Mouse (Mus musculus): ENCODE results near the gene Dgkq. TPM values are rescaled to one million over a fixed set of nuclear protein-coding genes. Genes with fewer than 3 reads are reported as not detected.

Gene Dgkq
- polyA plus RNA-seq, 1 experiment = 4.7 TPM

- Histone ChIP-seq H3ac (ENCODE audit: control insufficient read depth, insufficient read length, low read depth) (no peak overlapping the region), H3K27me3 (ENCODE audit: control insufficient read depth, insufficient read depth, insufficient read length) (no peaks in the 10 kb centered on the region), H3K79me2 (ENCODE audit: control insufficient read depth, insufficient read depth) (peaks cover 62% of the 10 kb centered on the region), H3K79me3 (ENCODE audit: low read depth) (peaks cover 21% of the 10 kb centered on the region), H3K4me3 (ENCODE audit: insufficient read depth, poor library complexity, severe bottlenecking) (no peak overlapping the region), H3K36me3 (ENCODE audit: control insufficient read depth, insufficient read depth) (peaks cover 65% of the 10 kb centered on the region)
- TF ChIP-seq USF1 (IDR thresholded peaks at IDR 0.05; ENCODE audit: low read depth) (no peak), CTCF (IDR thresholded peaks at IDR 0.05; ENCODE audit: control insufficient read depth, insufficient read depth, insufficient read length) (no peak), CEBPB (IDR thresholded peaks at IDR 0.05; ENCODE audit: low read depth) (no peak), MYOG (IDR thresholded peaks at IDR 0.05; ENCODE audit: control insufficient read depth, extremely low read depth, insufficient read length) (no peak), FOSL1 (IDR thresholded peaks at IDR 0.05; ENCODE audit: insufficient read depth, low read length, poor library complexity, severe bottlenecking) (no peak), MAX (IDR thresholded peaks at IDR 0.05) (no peak), MYOD1 (IDR thresholded peaks at IDR 0.05; ENCODE audit: control insufficient read depth, insufficient read length, low read depth) (no peak)
Observed at GRCm38 (mm10) chr5:108621870-108622269, 47.6 kb downstream of the Dgkq start.

GRCm38 (mm10) chr5:108610426-108610825, 59.0 kb downstream of the Dgkq start:
- no peaks in the 10 kb centered on the region for H3K27me3 ChIP-seq (ENCODE audit: control insufficient read depth, insufficient read depth, insufficient read length)
- H3K4me3 ChIP-seq (ENCODE audit: insufficient read depth, poor library complexity, severe bottlenecking) = no peak overlapping the region
- no peaks in the 10 kb centered on the region for H3K79me2 ChIP-seq (ENCODE audit: control insufficient read depth, insufficient read depth)
- TF ChIP-seq CEBPB (IDR thresholded peaks at IDR 0.05; ENCODE audit: low read depth) (no peak), CTCF (IDR thresholded peaks at IDR 0.05; ENCODE audit: control insufficient read depth, insufficient read depth, insufficient read length) (no peak), USF1 (IDR thresholded peaks at IDR 0.05; ENCODE audit: low read depth) (no peak), FOSL1 (IDR thresholded peaks at IDR 0.05; ENCODE audit: insufficient read depth, low read length, poor library complexity, severe bottlenecking) (no peak), MYOG (IDR thresholded peaks at IDR 0.05; ENCODE audit: control insufficient read depth, extremely low read depth, insufficient read length) (no peak), MAX (IDR thresholded peaks at IDR 0.05) (no peak), MYOD1 (IDR thresholded peaks at IDR 0.05; ENCODE audit: control insufficient read depth, insufficient read length, low read depth) (no peak)
- H3ac ChIP-seq (ENCODE audit: control insufficient read depth, insufficient read length, low read depth) = no peak overlapping the region
- peaks cover 4% of the 10 kb centered on the region for H3K79me3 ChIP-seq (ENCODE audit: low read depth)
- peaks cover 75% of the 10 kb centered on the region for H3K36me3 ChIP-seq (ENCODE audit: control insufficient read depth, insufficient read depth)

- Histone ChIP-seq H3K79me2 (ENCODE audit: control insufficient read depth, insufficient read depth) (no peaks in the 10 kb centered on the region), H3K4me3 (ENCODE audit: insufficient read depth, poor library complexity, severe bottlenecking) (no peak overlapping the region), H3K27me3 (ENCODE audit: control insufficient read depth, insufficient read depth, insufficient read length) (no peaks in the 10 kb centered on the region), H3ac (ENCODE audit: control insufficient read depth, insufficient read length, low read depth) (no peak overlapping the region), H3K36me3 (ENCODE audit: control insufficient read depth, insufficient read depth) (peaks cover 71% of the 10 kb centered on the region), H3K79me3 (ENCODE audit: low read depth) (no peaks in the 10 kb centered on the region)
- TF ChIP-seq FOSL1 (IDR thresholded peaks at IDR 0.05; ENCODE audit: insufficient read depth, low read length, poor library complexity, severe bottlenecking) = no peak
- TF ChIP-seq MYOD1 (IDR thresholded peaks at IDR 0.05; ENCODE audit: control insufficient read depth, insufficient read length, low read depth) = no peak
- TF ChIP-seq CEBPB (IDR thresholded peaks at IDR 0.05; ENCODE audit: low read depth) = no peak
- no peak for TF ChIP-seq CTCF (IDR thresholded peaks at IDR 0.05; ENCODE audit: control insufficient read depth, insufficient read depth, insufficient read length)
- no peak for TF ChIP-seq USF1 (IDR thresholded peaks at IDR 0.05; ENCODE audit: low read depth)
- TF ChIP-seq MAX (IDR thresholded peaks at IDR 0.05) = no peak
Observed at GRCm38 (mm10) chr5:108602537-108602936, 66.9 kb downstream of the Dgkq start.

- Histone ChIP-seq H3K27me3 (ENCODE audit: control insufficient read depth, insufficient read depth, insufficient read length) (no peaks in the 10 kb centered on the region), H3K36me3 (ENCODE audit: control insufficient read depth, insufficient read depth) (peaks cover 69% of the 10 kb centered on the region), H3K4me3 (ENCODE audit: insufficient read depth, poor library complexity, severe bottlenecking) (no peak overlapping the region), H3ac (ENCODE audit: control insufficient read depth, insufficient read length, low read depth) (no peak overlapping the region), H3K79me2 (ENCODE audit: control insufficient read depth, insufficient read depth) (no peaks in the 10 kb centered on the region), H3K79me3 (ENCODE audit: low read depth) (no peaks in the 10 kb centered on the region)
- TF ChIP-seq MAX (IDR thresholded peaks at IDR 0.05) = no peak
- TF ChIP-seq USF1 (IDR thresholded peaks at IDR 0.05; ENCODE audit: low read depth) = no peak
- no peak for TF ChIP-seq MYOG (IDR thresholded peaks at IDR 0.05; ENCODE audit: control insufficient read depth, extremely low read depth, insufficient read length)
- no peak for TF ChIP-seq FOSL1 (IDR thresholded peaks at IDR 0.05; ENCODE audit: insufficient read depth, low read length, poor library complexity, severe bottlenecking)
- TF ChIP-seq MYOD1 (IDR thresholded peaks at IDR 0.05; ENCODE audit: control insufficient read depth, insufficient read length, low read depth) = no peak
- no peak for TF ChIP-seq CTCF (IDR thresholded peaks at IDR 0.05; ENCODE audit: control insufficient read depth, insufficient read depth, insufficient read length)
Observed at GRCm38 (mm10) chr5:108599923-108600322, 69.5 kb downstream of the Dgkq start.

Other genes with a start within 250 kb of the Dgkq start
- 1,015 TPM for gene Atp5k, start 235.2 kb downstream of the Dgkq start, polyA plus RNA-seq (2012; fragmentation: generic; extraction: Trizol)
- 0.25 TPM for gene Mfsd7a, start 220.8 kb downstream of the Dgkq start, polyA plus RNA-seq (2012; fragmentation: generic; extraction: Trizol)
- 14.4 TPM for gene Pcgf3, start 208.4 kb downstream of the Dgkq start, polyA plus RNA-seq (2012; fragmentation: generic; extraction: Trizol)
- gene Cplx1, start 119.6 kb downstream of the Dgkq start, polyA plus RNA-seq (2012; fragmentation: generic; extraction: Trizol) = not detected
- gene Gak, start 39.9 kb downstream of the Dgkq start, polyA plus RNA-seq (2012; fragmentation: generic; extraction: Trizol) = 44.0 TPM
- 9.1 TPM for gene Tmem175, start 39.9 kb downstream of the Dgkq start, polyA plus RNA-seq (2012; fragmentation: generic; extraction: Trizol)
- gene Idua, start 9.3 kb downstream of the Dgkq start, polyA plus RNA-seq (2012; fragmentation: generic; extraction: Trizol) = 1.1 TPM
- 0.11 TPM for gene Slc26a1, start 5.9 kb upstream of the Dgkq start, polyA plus RNA-seq (2012; fragmentation: generic; extraction: Trizol)
- gene Fgfrl1, start 22.7 kb upstream of the Dgkq start, polyA plus RNA-seq (2012; fragmentation: generic; extraction: Trizol) = 30.9 TPM
- gene Rnf212, start 105.3 kb upstream of the Dgkq start, polyA plus RNA-seq (2012; fragmentation: generic; extraction: Trizol) = not detected
- gene Tmed11, start 125.7 kb upstream of the Dgkq start, polyA plus RNA-seq (2012; fragmentation: generic; extraction: Trizol) = not detected
- gene Vmn2r8, start 139.2 kb upstream of the Dgkq start, polyA plus RNA-seq (2012; fragmentation: generic; extraction: Trizol) = not detected
- gene Vmn2r9, start 182.9 kb upstream of the Dgkq start, polyA plus RNA-seq (2012; fragmentation: generic; extraction: Trizol) = not detected